Mouse (Mus musculus) G1E (cell line): Measurements from ENCODE around the gene Dop1b.

Experiments used
- CTCF ChIP-seq: IDR thresholded peaks from 2 replicates; pipeline ENCODE4 v1.5.1; 2012; ENCODE audit warnings: low read depth, low read length, inconsistent platforms, mixed read lengths
- GATA1 ChIP-seq: IDR thresholded peaks from 2 replicates; pipeline ENCODE4 v1.6.1; 2012; ENCODE audit warnings: borderline replicate concordance, low read length, inconsistent platforms, mixed read lengths

- TF ChIP-seq CTCF: no peak
- TF ChIP-seq GATA1: no peak
Measured at GRCm38 (mm10) chr16:93678206-93678605, 33.5 kb upstream of the Dop1b start.
